Mouse (Mus musculus) cerebellum, adult 2 months (tissue): ENCODE results near the gene Tpp1.

Experiments
- CTCF ChIP-seq: fragments of 200-500 bp; IDR thresholded peaks from 2 replicates; pipeline ENCODE4 v1.5.1; 2011; ENCODE audit warnings: low read depth, mild to moderate bottlenecking, control low read depth, low read length, moderate library complexity, borderline replicate concordance; ENCODE audit not compliant: insufficient read depth
- POLR2A ChIP-seq: fragments of 200-500 bp; IDR thresholded peaks from 2 replicates; pipeline ENCODE4 v1.6.1; 2011; ENCODE audit warnings: low read length, control low read depth, borderline replicate concordance; ENCODE audit not compliant: insufficient read depth

DNA sequence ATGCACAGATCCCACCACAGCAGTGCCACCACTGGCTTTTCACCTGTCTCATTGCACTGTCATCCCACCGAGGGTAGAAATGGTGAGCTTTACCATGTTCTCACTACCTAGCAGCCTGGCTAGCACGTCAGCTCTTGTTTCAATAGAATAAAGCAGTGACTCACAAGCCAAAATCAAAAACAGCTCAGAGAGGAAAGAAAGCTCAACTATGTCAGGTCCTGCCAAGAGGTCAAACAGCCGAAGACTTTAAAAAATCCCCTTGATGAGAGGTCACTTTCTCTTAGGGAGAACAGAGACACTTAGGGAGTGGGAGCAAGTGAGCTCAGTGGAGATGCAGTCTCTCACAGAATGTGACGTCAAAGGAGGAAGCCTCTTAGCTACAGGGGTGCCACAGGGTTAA lies 31.8 kb upstream of the Tpp1 start:
- TF ChIP-seq CTCF: no peak
- no peak for TF ChIP-seq POLR2A
